Mouse (Mus musculus): Measurements from ENCODE around the gene 1190005I06Rik. TPM values are rescaled to one million over a fixed set of nuclear protein-coding genes. Genes with fewer than 3 reads are reported as not detected.

The 1190005I06Rik gene
- total RNA-seq, 2 experiments from 2014 or later: 5.4 to 7.5 TPM

DNA sequence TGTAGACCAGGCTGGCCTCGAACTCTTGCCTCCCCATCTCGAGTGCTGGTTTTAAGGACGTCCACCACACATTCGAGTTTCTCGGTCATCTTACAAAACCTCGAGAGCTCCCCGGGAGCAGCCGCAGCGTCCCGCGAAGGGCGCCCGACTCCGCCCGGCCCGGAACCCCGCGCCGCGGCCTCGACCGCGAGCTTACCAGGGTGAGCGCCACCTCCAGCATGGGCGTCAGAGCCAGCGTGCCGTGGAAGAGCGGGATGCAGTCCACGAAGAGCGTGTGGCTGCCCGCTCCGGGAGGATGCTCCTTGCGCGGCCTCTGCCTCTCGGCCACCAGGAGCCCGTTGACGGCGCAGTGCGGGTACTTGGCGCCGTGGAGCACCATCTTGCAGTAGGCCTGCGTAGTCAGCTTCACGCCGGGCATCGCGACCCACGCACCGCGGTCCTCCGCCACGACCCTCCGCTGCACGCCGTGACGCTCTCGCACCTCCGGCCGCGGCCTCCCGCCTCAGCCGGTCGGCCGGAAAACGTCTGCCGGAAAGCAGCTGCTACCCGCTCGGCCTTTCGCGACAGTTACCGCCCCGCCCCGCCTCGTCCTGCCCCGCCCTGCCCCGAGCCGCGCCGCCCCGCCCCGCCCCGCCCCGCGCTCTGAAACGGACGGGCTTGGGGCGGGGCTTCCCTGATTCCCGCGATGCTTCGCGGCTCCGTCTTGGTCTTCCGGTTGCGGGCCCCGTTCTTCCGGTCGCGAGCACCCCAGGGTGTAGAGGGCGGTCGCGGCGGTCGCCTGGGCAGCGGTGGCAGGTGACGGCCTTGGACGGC lies 20.3 kb upstream of the 1190005I06Rik start, which contains the start of the genes Gm27021 and Cox4i1:
Gm27021 (minus strand) TSS at position 519 of the 813 bp plus-strand sequence.
Cox4i1 (plus strand) TSS at position 662 of the 813 bp plus-strand sequence.
- peak; percentile 83 to 89 for DNase-seq (ENCODE audit: low spot score in 2 of 2)

DNA sequence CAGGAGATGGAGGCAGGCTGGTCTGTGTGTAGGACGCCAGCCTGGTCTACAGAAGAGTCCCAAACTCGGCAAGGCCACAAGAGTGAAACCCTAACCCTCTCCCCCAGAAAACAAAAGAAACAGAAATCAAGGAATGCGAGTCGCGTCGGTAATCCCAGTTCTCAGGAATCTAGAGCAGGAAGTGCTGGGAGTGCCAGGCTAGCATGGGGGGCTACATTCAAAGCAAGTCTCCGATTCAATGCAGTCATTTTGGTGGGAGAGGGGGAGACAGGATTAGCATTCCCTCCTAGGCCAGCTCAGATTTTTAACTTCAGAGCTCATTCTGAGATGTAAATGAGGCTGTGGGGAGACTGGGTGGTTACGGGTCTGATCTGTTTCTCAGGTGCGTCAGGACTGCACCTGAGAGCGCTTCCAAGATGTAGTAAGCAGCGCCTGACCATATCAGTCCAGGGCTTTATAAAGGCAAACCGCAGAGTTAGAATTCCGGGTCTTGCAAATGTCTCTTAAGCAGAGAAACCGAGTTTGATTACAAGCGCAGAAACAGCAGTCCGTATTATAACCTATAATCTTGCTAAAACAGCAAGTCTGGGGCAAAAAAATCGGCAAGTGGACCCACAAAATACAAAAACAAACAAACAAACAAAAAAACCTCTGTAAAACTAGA lies 19.5 kb upstream of the 1190005I06Rik start:
- DNase-seq (ENCODE audit: low spot score in 2 of 2): no peak

- DNase-seq (ENCODE audit: low spot score in 2 of 2): no peak
These were observed 18.5 kb upstream of the 1190005I06Rik start for GRCm38 (mm10) chr8:120665726-120666455.

DNA sequence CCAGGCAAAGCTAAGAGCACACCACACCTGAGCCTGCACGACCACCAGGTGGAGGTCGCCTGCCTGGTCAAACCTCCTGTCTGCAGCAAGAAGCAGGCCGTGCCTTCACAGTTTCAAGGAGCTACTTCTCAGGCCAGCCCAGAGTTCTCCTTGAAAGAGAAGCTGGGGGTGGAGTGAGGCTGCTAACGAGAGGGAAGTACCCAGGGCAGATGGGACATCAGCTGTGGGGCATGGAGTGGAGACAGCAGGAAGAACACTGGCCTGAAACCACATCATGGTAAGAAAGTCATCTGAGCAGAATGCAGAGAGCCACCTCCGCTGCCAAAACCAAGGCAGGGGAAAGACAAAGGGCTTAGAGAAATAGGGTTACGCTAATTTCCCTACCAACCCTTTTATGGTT lies 17.1 kb upstream of the 1190005I06Rik start:
- no peak for DNase-seq (ENCODE audit: low spot score in 2 of 2)

- DNase-seq (ENCODE audit: low spot score in 2 of 2): no peak
These were observed 10.0 kb upstream of the 1190005I06Rik start for GRCm38 (mm10) chr8:120657415-120657814.

DNA sequence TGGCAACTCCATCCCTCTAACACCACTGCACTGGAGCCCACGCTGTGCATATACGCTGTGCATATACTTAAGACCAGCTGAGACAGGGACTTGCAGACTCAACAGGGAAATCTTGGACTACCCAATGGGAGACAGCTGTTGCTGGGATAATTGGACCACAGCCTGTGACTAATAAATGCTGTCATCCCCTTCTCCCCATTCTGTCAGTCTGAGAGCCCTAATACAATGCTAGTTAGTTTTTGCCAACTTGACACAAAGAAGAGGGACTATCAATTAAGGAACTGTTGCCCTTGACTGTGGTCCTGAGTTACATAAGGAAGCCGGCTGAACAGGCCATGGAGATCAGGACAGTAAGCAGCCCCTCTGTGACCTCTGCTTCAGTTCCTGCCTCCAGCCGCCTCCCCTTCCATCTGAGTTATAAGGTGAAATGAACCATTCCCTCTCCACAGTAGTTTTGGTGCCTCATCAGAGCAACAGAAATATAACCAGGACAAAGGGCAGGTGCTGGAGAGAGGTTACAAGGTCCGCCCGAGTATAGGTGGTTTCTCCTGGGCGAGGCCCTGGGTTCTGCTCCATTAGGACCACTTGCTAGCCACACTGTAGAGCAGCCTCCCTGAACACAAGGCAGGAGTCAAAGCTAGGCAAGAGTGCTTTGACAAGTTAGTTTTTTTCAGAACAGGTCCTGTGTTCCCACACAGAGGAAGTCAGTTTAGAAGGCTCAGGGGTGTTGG lies 9.1 kb upstream of the 1190005I06Rik start:
- DNase-seq (ENCODE audit: low spot score in 2 of 2): no peak

DNA sequence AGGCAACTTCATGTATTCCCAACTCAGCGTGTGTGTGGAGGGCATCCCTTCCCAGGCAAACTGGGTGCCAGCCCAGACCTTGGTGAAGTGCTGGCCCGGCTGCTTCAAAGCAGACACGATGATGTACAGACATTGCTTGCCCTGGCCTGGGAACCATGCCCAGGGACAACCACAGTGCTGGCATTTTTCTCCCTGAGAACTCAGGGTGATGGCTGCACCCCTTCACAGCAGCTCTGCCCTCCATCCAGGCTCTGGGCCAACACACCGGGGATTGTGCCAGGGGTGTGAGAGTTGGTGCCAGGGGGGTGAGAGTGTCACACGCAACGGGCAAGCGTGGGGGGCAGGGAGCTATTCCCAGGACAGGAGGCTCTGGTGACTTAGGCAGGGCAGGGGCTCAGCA lies 2.8 kb downstream of the 1190005I06Rik start:
- DNase-seq (ENCODE audit: low spot score in 2 of 2): peak; percentile 49 to 66

DNA sequence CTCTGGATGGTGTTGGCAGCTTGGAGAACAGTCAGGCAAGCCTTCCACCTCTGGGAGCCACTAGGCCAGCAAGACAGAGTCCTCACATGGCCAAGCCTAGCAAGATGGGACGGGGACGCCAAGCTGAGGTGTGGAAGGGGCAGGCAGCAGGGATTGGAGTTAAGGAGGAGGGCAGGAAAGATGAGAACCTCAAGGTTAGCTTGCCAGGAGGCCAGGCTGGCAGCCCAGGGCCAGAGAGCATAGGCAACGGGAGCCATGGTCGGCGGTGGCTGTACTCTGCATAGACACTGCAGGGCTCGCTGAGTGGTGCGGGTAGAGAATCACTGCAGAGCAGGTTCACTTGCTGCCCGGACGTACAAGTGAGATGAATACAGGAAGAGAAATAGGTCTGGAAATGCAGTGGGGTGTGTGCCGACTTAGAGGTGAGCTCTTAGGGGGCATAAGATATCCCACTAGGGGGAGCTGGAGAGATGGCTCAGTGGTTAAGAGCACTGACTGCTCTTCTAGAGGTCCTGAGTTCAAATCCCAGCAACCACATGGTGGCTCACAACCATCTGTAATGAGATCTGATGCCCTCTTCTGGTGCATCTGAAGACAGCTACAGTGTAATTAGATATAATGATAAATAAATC lies 5.3 kb downstream of the 1190005I06Rik start:
- no peak for DNase-seq (ENCODE audit: low spot score in 2 of 2)

DNA sequence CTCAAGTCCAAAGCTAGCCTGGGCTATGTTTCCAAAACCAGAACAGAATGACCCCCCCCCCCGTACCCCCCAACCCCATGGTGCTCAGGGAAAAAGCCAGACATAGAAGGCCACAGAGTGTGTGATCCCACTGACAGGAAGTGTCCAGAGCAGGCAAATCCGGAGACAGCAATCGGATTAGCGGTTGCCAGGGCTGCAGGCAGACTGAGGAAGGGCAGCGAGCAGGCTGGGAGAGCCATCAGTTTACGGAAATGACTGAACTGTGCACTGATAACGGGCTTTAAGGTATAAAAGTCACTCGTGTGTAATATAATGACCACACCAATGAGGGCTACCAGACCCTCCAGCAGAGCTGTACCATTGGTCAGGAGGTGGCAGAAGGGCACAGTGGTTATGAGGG lies 6.2 kb downstream of the 1190005I06Rik start:
- DNase-seq (ENCODE audit: low spot score in 2 of 2): no peak

DNA sequence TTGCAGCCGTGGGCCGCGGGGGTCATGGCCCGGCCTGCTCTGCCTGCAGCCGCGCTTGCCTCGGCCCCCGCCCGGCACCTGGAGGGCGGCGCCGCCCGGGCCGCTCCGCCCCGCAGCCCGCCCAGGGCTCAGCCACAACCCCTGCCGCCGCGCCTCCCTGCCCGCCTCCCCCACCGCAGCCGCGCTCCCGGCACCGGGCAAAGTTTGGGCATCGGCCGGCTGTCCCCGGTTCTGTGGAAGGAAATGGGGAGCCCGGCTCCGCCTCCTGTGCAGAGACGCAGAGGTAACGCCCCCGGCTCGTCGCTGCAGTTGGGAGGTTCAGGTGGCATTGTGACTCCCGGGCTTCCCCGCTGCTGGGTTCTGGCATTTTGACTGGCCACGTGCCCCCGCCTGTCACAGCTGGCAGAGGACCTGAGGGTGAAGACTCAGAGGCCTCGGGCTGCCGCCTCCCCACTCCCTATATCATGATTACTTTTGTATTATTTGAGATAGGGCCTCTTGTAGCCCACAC lies 13.0 kb downstream of the 1190005I06Rik start:
- DNase-seq (ENCODE audit: low spot score in 2 of 2): peak; percentile 27 to 55

DNA sequence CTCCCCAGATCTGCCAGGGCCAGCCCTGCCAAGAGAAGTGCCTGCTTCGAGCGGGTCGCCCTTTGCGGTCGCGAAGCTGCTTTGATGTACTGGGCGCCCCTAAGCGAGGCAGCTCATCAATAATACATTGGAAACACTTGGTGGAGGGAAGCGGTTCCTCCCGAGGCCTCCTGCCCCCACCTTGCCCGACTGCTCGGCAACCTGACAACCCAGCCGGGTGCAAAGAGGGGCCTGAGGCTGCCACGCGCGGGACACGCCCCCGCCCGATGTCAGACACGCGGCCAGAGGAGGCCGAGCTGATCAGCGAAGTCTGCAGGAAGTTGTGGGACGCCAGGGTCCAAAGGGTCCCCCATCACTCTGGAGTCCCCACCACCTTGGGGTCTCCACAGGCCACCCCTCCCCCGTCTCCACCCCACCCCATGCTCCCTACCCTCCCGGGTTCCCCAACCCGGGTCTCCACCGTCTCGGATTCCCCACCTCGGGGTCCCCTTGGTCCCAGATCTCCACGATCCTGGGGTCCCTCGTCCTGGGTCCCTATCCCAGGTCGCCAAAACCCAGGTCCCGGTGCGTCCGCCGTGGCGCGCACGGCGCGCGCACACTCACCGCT lies 13.7 kb downstream of the 1190005I06Rik start:
- DNase-seq (ENCODE audit: low spot score in 2 of 2): no peak

- DNase-seq (ENCODE audit: low spot score in 2 of 2): no peak
These were observed 14.3 kb downstream of the 1190005I06Rik start for GRCm38 (mm10) chr8:120632969-120633664.

- no peak for DNase-seq (ENCODE audit: low spot score in 2 of 2)
These were observed 15.7 kb downstream of the 1190005I06Rik start for GRCm38 (mm10) chr8:120631441-120632375.

DNA sequence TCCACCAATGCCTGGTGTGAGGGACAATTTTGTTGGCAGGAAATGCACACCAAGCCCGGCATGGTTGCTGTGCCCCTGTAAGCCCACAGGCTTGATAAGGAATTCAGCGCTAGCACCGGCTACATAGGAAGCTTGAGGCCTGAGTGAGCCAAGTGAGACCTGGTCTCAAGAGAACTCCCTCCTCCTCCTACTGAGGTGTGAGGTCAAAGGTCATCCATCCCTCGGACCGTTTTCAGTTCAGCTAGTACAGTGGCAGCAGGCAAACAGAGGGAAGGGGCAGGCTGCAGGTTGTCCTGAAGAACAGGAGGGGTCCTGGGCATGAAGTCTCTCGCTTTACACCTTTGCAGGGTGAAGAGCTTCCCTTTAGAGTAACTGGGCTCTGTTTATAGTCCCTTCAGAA lies 16.6 kb downstream of the 1190005I06Rik start:
- DNase-seq (ENCODE audit: low spot score in 2 of 2): no peak

- DNase-seq (ENCODE audit: low spot score in 2 of 2): no peak
These were observed 17.4 kb downstream of the 1190005I06Rik start for GRCm38 (mm10) chr8:120630031-120630430.

- DNase-seq (ENCODE audit: low spot score in 2 of 2): no peak
These were observed 20.1 kb downstream of the 1190005I06Rik start for GRCm38 (mm10) chr8:120627298-120627697.

DNA sequence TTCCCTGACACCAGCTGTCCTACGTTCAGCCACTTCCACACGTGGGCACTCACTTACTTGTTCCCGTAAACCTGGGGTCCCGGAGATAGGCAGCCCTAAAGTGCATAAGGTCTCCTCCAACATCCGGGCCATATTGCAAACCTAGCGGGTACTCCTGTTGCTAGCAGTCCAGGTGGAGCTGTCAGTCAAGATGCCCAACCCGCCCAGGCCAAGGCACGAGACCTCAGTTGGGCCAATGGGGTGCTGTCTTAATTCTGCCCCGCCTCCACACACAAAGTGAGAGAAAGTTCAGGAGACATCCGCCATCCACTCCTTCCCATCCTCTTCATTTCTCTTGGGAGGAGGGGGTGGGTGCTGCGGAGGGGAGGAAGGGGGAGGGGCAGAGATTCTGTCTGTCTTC lies 21.0 kb downstream of the 1190005I06Rik start:
- no peak for DNase-seq (ENCODE audit: low spot score in 2 of 2)

DNA sequence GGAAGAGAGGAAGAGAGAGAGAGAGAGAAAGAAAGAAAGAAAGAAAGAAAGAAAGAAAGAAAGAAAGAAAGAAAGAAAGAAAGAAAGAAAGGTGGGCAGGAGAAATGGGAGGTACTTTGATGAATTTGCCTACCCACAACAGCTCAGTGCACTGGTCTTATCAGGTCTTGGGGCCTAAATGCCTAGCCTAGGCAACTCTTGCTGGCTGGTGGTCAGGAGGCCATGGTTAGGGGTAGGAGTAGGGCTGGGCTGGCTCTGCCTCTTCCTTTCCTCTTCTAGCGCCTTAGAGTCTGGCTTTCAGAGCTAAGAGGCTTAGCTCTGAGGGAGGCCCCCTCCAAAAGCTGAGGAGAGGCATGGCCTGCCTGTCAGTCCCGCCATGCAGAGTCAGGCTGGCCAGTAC lies 23.8 kb downstream of the 1190005I06Rik start:
- DNase-seq (ENCODE audit: low spot score in 2 of 2): no peak
